Mouse (Mus musculus) right cerebral cortex, adult 18-20 months (tissue): ENCODE results near the gene Ifna1.
"Not testable (repeated sequence)": the region's sequence is repeated elsewhere in the genome, so short reads cannot be mapped to it uniquely, and the experiment has no call there.

ENCODE experiments used
- DNase-seq: peaks from one replicate; pipeline ENCODE4 v3.0.0; 2022; ENCODE audit warnings: mixed read lengths

Gene Ifna1

GRCm38 (mm10) chr4:88849698-88850097 is at the start of gene Ifna1:
Gene Ifna1, plus strand, starts transcription at chr4:88850087.
- DNase-seq: no peak

DNA sequence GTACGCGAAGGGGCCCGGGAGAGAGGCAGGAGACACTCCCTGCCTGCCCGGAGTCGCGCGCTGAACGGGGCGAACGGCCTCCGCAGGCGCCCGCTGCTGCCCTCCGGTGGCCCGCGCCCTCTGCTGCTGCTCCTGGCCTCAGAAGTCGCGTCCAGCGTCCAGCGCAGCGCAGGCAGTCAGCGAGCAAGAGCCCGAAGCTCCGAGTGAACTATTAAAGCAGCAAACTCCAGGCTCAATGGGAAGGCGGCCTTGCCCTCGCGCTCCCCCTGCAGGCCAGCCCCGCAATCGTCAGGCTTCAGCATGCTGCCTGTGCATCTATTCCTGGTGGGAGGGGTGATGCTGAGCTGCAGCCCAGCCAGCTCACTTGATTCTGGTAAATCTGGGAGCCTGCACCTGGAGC is 46.9 kb upstream of the Ifna1 start, which contains the start of gene Gm13287:
Gm13287 (plus strand) TSS at position 301 of the 400 bp plus-strand sequence.
- not testable (repeated sequence) for DNase-seq

DNA sequence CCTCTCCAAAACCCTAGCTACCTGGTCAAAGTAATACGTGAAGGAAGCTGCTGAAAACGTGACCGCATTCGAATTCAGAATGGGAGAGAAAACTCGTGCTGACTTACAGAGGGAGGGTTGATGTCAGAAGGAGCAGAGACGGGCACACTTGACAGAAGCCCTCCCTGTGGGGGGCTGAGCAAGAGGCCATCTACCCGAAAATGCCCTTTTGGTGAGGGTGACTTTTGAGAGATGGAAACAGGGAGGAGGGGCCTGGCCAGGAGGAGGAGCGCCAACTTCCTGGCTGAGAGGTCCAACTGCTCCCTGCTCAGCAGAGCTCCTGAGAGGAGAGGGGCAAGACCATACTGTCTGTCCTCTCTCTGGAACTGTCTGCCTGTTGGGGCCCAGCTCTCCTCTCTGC is 44.7 kb upstream of the Ifna1 start, which contains the start of gene Gm13288:
Gm13288 (plus strand) TSS at position 301 of the 400 bp plus-strand sequence.
- not testable (repeated sequence) for DNase-seq

GRCm38 (mm10) chr4:88805761-88806160 is 44.1 kb upstream of the Ifna1 start:
- not testable (repeated sequence) for DNase-seq

DNA sequence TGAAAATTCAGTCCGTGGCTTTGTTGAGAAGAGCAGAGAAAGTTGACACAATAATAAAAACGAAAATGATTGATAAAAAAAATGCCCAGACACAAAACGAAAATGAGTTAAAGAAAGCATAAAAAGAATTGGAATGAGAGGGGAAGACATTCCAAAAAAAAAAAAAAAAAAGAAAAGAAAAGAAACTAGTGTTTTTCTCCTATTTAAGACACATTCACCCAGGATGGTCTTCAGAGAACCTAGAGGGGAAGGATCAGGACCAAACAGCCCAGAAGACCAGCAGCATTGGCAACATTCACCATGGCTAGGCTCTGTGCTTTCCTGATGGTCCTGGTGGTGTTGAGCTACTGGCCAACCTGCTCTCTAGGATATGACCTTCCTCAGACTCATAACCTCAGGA is 34.0 kb upstream of the Ifna1 start, which contains the start of gene Ifna7:
Ifna7 (plus strand) TSS at position 301 of the 400 bp plus-strand sequence.
- DNase-seq: no peak

- no peak for DNase-seq
These were observed 30.2 kb upstream of the Ifna1 start, which contains the start of gene Ifna11 for GRCm38 (mm10) chr4:88819659-88820058. Gene Ifna11, plus strand, starts transcription at chr4:88819959.

DNA sequence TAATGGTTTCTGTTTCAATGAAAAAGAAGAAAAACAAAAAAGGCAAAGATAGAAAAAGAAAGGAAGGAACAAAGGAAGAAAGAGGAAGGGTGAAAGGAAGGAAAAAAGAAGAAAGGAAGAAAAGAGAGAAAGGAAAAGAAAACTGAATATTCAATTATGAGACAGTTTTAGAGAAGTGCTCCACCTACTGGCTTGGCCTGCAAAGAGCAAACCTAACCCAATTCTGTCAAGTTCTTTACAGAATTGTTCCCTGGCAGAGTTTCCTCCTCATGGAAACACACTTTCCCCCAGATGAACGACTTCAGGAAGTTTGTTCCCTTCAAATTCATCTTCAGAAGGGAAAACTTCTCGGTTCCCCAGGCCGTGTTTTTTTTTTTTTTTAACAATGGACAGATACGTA is 26.9 kb upstream of the Ifna1 start:
- DNase-seq: peak; percentile 9

DNA sequence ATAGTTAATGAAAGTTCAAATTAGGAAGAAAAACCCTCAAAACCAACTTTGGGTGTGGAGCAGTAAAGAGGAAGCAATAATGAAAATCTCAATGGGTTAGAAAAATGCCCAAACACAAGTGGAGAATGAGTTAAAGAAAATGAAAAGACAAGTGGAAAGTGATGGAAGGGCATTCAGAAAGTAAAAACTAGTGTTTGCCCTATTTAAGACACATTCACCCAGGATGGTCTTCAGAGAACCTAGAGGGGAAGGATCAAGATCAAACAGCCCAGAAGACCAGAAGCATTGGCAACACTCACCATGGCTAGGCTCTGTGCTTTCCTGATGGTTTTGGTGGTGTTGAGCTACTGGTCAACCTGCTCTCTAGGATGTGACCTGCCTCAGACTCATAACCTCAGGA is 22.8 kb upstream of the Ifna1 start, which contains the start of gene Ifna6:
Ifna6 (plus strand) TSS at position 301 of the 400 bp plus-strand sequence.
- not testable (repeated sequence) for DNase-seq

- peak; percentile 11 for DNase-seq
These were observed 19.4 kb upstream of the Ifna1 start for GRCm38 (mm10) chr4:88830523-88830922.

GRCm38 (mm10) chr4:88835225-88835624 is 14.7 kb upstream of the Ifna1 start, which contains the start of gene Ifna5:
Gene Ifna5, plus strand, starts transcription at chr4:88835525.
- DNase-seq: not testable (repeated sequence)

DNA sequence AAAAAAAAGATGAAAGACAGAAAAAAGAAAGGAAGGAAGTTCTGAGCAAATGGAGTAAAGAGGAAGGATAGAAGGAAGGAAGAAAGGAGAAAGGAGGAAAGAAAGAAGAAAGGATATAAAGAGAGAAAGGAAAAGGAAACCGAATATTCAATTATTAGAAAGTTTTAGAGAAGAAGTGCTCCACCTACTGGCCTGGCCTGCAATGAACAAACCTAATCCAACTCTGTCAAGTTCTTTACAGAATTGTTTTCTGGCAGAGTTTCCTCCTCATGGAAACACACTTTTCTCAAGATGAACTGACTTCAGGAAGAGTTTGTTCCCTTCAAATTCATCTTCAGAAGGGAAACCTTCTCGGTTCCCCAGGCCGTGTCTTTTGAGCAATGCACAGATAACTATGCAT is 11.1 kb upstream of the Ifna1 start:
- DNase-seq: no peak

DNA sequence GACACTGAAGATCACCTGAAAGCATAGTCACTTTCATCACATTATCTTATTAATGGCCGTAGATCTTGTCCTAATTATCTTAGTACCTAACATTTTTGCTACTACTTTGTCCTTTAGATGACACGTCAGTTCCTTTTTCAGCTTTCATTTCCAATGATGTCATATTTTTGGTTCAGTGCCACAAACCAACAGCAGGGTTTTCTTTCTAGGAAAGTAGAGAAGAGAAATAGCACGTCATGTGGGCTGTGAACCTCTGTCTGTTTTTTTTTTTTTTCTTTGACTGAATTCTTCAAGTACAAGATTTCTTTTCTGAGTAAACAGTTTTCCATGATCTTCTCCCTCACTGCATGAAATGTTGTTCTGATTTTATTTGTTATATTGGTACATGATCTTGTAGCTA is 9.8 kb upstream of the Ifna1 start:
- no peak for DNase-seq

DNA sequence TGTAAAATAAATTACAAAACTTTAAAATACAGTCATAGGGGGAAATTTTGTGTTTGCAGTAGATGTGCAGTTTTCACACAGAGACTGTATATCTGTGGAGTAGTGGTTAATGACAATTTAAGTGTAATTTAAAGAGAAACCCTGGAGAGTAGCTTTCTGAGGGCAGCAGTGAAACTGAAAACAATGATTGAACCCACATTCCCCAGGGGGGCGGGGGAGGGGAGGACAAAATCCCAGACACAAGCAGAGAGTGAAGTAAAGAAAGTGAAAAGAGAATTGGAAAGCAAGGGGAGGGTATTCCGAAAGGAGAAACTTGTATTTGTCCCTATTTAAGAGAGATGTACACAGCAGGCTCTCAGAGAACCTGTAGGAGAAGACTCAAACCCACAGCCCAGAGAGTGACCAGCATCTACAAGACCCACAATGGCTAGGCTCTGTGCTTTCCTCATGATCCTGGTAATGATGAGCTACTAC is 8.4 kb upstream of the Ifna1 start, which contains the start of gene Ifna4:
Ifna4 (plus strand) TSS at position 424 of the 474 bp plus-strand sequence.
- no peak for DNase-seq

GRCm38 (mm10) chr4:88845334-88845733 is 4.6 kb upstream of the Ifna1 start:
- DNase-seq: no peak

DNA sequence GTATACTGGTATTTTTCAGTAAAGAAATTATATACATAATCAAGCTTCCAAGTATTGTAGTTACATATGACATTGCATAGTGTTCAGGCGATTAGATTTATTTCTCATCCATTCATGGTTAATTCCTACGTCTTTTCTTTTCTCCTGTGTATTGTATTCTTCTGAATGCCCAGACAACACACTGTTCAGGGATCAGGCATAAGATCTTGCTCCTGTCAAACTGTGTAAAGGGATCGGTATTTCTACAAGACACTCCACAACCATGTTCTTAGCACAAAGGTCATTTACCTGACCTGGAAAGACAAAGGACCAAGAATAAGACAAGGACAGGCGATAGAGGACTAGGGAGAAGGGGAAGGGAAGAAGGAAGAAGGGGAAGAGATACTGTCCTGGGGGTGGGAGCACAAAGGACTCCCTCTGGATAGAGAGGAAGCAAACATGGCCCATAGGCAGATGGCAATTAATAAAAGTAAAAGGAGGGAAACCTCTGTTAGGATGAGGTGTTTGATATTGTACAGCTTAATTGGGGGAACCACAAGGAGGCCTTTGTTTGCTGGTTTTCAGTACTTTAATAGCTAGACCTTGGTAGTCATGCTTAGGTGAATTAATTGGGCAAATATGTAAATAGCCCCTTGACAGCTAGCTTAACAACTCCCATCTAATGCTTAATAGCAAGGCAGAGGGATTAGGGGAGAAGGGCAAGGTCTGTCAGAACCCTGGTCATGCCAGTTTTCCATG is 1.3 kb downstream of the Ifna1 start:
- no peak for DNase-seq

DNA sequence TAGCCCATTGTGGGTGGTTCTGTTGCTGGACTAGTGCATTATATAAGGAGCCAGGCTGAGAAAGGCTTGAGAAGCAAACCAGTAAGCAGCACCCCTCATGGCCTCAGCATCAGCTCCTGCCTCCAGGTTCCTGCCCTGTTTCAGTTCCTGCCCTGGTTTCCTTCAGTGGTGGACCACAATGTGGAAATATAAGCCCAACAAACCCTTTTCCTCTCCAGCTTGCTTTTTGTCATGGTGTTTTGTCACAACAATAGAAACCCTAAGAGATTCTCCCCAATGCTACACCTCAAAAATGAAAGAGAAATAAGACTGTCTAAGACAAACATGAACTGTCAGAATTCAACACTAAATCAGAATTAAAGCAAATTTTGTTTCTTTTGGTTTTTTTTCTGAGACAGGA is 9.3 kb downstream of the Ifna1 start:
- DNase-seq: no peak

DNA sequence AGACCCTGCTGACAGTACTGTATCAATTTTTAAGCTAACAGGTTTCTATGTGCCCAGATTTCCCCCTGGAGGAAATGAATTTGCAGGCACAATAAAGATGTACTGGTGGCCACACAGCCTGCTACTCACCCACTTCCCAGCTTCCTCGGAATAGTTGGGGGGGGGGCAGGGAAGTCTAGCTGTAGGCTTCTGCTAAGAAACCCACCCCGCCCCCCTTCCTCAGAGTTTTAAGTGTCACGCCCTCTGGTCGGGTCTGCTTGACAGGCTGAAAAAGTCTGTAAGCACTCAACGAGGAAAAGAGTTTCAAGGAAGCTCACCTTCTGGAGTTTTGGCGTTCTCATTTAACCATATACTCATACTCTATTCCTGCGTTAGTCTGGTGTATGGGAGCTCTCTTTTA is 13.4 kb downstream of the Ifna1 start:
- DNase-seq: no peak

DNA sequence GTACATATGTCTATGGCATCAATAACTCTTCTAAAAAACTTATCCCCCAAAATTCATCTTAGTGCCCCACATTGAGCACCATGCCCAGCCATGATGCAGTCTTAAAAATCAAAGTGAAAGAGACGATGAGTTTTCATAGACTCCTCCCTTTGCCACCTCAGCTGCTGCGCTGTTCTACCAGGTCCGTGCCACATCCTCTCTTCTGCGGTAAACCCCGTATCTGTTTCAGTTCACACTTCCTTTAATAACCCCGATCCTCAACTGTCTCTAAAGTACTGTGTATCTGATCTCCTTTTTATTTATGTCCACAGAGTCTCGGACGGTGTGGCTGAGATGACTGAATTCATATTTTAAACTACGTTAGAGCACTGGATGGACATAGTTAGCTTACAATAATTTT is 14.7 kb downstream of the Ifna1 start:
- no peak for DNase-seq

DNA sequence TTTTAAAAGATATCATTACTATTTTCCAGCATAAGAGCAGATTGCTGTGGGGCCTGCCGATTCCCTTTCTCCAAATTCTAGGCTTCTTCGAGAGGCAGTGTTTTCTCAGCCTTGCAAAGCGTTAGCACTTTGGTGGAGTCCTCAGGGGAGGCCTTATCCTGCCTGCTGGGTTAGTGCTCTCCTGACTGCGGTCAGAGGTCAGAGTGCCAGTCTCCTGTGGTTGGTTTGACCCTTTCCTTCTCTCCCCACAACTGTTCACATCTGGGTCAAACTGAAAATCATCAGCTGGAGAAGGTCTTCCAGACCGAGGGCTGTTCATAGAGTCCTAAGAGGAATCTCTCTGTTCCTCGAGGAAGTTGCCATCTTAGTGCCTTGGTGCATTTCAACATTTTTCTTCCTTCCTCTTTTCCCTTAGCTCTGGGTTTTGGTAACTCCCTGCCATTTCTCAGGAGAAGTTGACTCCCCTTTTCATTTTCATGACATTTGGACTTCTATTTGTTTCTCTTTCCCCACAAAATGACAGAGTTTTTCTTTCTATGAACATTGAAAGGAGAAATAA is 15.2 kb downstream of the Ifna1 start:
- no peak for DNase-seq

DNA sequence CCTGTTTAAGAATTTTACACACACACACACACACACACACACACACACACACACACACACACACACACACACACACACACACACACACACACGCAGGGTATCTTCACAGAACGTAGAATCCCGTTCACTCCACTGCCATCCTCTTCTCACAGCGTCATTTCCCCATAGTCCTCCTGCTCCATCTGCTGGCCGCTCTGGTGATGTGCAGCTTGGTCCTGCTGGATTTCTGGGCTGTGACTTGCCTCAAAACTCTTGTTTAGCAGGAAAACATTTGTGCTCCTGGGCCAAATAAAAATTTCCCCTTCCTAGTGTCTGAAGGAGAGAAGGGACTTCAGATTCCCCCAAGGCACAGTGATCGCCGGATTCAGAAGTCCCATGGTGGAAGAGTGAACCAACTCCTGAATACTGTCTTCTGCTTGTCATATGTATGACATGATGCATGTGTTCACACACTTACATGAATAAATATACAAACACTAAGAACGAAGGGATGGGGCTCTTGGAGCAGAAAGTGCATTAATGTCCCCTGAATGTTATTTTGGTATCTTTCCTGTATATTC is 17.6 kb downstream of the Ifna1 start:
- peak; percentile 67 for DNase-seq

DNA sequence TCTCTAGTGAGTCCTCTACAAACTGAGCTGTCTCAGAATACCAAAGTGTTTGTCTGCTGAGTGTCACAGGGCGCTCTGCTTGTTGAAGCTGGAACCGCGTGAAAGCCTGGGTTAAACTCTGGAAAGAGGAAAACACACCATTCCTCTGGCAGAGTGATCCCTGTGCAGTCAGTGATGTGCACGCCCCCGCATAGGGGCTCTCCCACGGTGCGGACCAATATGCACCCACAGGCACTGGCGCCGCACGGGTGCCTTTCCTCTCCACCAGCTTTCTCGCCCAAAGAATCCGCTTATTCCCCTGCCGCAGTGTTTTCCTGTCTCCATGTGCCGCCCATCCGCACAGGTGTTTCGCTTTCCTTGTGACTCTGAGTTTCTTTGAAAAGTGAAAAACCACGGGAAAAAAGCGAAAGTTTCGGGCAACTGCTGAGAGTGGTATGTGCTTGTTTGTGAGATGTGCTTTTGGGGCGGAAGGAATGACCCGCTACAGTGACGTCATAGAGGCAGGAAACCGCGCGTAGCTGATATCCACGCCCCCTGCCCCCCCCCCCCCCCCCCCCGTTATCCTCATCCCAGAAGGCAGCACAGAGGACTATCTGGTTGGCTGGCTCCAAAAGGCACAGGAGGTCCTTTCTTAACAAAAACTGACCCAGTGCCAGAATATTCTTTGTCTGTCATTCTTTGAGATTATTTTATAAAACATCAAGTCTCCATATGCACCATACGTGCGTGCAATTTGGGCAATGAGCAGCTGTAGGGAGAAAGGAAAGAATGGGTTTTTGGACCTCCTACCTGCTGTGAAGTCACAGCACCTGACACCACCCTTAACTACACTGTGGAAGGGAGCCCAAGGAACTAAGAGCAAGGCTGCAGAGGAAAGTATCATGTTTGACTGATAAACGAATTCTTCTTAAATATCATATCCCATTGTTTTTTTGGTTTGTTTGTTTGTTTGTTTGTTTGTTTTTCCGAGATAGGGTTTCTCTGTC is 18.3 kb downstream of the Ifna1 start:
- DNase-seq: peak; percentile 8

DNA sequence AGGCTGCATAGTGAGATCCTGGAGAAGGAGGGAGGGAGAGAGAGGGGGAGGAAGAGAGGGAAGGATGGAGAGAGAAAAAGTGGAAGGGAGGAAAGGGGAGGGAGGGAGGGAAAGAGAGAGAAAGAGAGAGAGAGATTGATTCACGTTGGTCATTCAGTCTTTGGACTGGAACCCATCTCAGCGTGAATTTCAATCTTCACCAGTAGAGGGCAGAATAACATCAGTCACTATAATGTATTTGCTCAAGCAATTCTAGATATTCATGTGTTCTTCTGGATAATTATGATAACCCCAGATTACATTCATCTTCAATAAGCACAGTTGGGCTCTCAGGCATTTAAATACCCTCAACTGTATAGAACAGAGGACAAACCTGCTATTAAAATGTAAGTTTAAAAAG is 22.8 kb downstream of the Ifna1 start:
- no peak for DNase-seq
